ENCODE assay signal across 8 mouse cellular contexts in genomic region chr12:78227021-78227932, GRCm38 (mm10). TPM values are rescaled to one million over a fixed set of nuclear protein-coding genes. Genes with fewer than 3 reads are reported as not detected.
A peak's percentile ranks its signal among the peaks of the same experiment; 100 is the strongest.
DNase-seq lines count a peak whose midpoint lies in the region; ATAC-seq and TF ChIP-seq lines count a peak whose summit lies in the region.

No protein-coding gene starts in this region.

- under 1% methylated on average over 50 of the region's 57 CpGs for WGBS in hindbrain, embryonic 15.5 days
- WGBS in macrophage (ENCODE audit: missing documents) = under 1% methylated on average over 48 of the region's 57 CpGs

- no peaks in the 10 kb centered on the region for H3K9me3 ChIP-seq in hindbrain, embryonic 15.5 days

- H3K36me3 ChIP-seq in hindbrain, embryonic 15.5 days = no peaks in the 10 kb centered on the region
- H3K36me3 ChIP-seq in macrophage (ENCODE audit: inconsistent target) = no peaks in the 10 kb centered on the region

- H3K79me2 ChIP-seq in macrophage (ENCODE audit: inconsistent target) = peaks cover 25% of the 10 kb centered on the region; the same call in 1 of the 2 replicates

- H3K27ac ChIP-seq in hindbrain, embryonic 15.5 days (replicated peaks) = peak overlapping the region; percentile 99
- H3K27ac ChIP-seq in left cerebral cortex, adult 2 months = peak overlapping the region; percentile 98
- peak overlapping the region; percentile 37; the same call in 1 of the 2 replicates for H3K27ac ChIP-seq in macrophage

- TF ChIP-seq CTCF in left cerebral cortex, adult 2 months (IDR thresholded peaks at IDR 0.05) = no peak

- H3K4me2 ChIP-seq in hindbrain, embryonic 15.5 days = peak overlapping the region; percentile 77

- H3K9ac ChIP-seq in hindbrain, embryonic 15.5 days = peak overlapping the region; percentile 87

- peak; percentile 23; the same call in 1 of the 2 replicates for ATAC-seq in hindbrain, embryonic 15.5 days (ENCODE audit: low FRiP score, low read depth)

- intact Hi-C loops in left cerebral cortex, adult 2 months (cut with DNase I) = loop anchor here (2.0 to 10.0 kb wide), 5 partner anchors 22 to 990 kb away; partner anchors contain the start of genes Atp6v1d, Eif2s1, Fut8 and Mpp5

- H3K4me1 ChIP-seq in hindbrain, embryonic 15.5 days (replicated peaks) = peaks cover 20% of the 10 kb centered on the region

- DNase-seq in MN1 (ENCODE audit: low spot score) = peak; percentile 66
- peak; percentile 67 for DNase-seq in cerebellum, adult 9-10 months
- peak; percentile 38 to 56 for DNase-seq in frontal cortex, postnatal 36 days (ENCODE audit: low spot score in 2 of 2)
- DNase-seq in left cerebral cortex, adult 2 months (ENCODE audit: extremely low spot score in 1 of 2, low spot score in 2 of 2) = peak; percentile 37 to 38
- DNase-seq in right cerebral cortex, postnatal 10 days (ENCODE audit: low spot score in 2 of 2) = peak; percentile 57 to 58
- peak; percentile 37 for DNase-seq in urinary bladder, postnatal 25 days (ENCODE audit: low spot score)

- H3K4me3 ChIP-seq in hindbrain, embryonic 15.5 days = peak overlapping the region; percentile 89
- H3K4me3 ChIP-seq in left cerebral cortex, adult 2 months = peak overlapping the region; percentile 95
- H3K4me3 ChIP-seq in macrophage (ENCODE audit: inconsistent target) = peak overlapping the region; percentile 68

- H3K27me3 ChIP-seq in hindbrain, embryonic 15.5 days = no peaks in the 10 kb centered on the region

RNA-seq across cellular contexts. Expression of gene Gphn, which starts 1.1 kb away (rescaled TPM):
- 50.0 and 53.3 TPM in 2 replicates for polyA plus RNA-seq in hindbrain, embryonic 15.5 days (2015; fragmentation: Nextera tagmentation; extraction: Ambion mirVana)
- total RNA-seq in left cerebral cortex, adult 2 months (2021) = 10 to 100 TPM; 59.3 to 62.1 TPM
- 10 to 100 TPM; 23.3 to 57.8 (median 35.7) TPM for total RNA-seq in macrophage (2018; cell fraction: chromatin; rRNA removed)
- total RNA-seq in macrophage (2018; cell fraction: cytosol; rRNA removed) = 10 to 100 TPM; 11.8 to 20.5 (median 15.6) TPM
- 10 to 100 TPM; 19.8 to 37.4 (median 25.0) TPM for total RNA-seq in macrophage (2018; cell fraction: nucleus; rRNA removed)
- 11.6 to 16.8 TPM (median 16.2 TPM) in 3 replicates for polyA plus RNA-seq in macrophage (2018)

RNA-seq across cellular contexts. Expression of gene Gm6657, which starts 33.2 kb away (rescaled TPM):
- not detected in 2 replicates for polyA plus RNA-seq in hindbrain, embryonic 15.5 days (2015; fragmentation: Nextera tagmentation; extraction: Ambion mirVana)
- not detected for total RNA-seq in left cerebral cortex, adult 2 months (2021)
- not detected for total RNA-seq in macrophage (2018; cell fraction: chromatin; rRNA removed)
- total RNA-seq in macrophage (2018; cell fraction: cytosol; rRNA removed) = not detected
- total RNA-seq in macrophage (2018; cell fraction: nucleus; rRNA removed) = not detected
- not detected in 3 replicates for polyA plus RNA-seq in macrophage (2018)

Comparison
In these comparisons a context has a peak if more than half of its experiments do, and no peak if none do; other contexts are left out.
1. Peak in every context shown above with its lines: DNase-seq, ATAC-seq, H3K4me3 ChIP-seq and H3K27ac ChIP-seq.
2. H3K27ac ChIP-seq: peak in every context shown above with its lines; median percentile 99 in hindbrain, embryonic 15.5 days; 98 in left cerebral cortex, adult 2 months; 37 in macrophage.